Mouse (Mus musculus): ENCODE data around the gene Ehd1.

DNA sequence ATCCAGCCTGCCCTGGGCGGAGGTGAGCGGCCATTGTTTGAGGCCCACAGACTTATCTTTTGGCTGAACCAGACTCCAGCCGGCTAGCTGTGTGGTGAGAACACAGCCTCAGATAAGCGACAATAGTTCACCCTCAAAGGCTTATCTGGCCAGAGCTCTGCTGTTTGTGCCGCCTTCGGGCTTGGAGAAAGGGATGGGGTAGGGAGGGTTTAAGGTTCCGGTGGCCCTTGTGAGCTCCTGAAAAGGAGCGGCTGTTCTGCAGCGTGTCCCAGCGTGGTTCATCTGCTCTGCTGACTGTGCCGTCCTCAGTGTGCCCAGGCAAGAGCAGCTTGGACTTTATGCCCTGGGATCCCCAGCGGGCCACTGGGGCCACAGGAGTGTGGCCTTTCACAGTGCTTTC lies 8.0 kb downstream of the Ehd1 start:
- no peak for TF ChIP-seq CTCF (IDR thresholded peaks at IDR 0.05; ENCODE audit: insufficient read depth, low read depth, low read length)
- no peak for TF ChIP-seq POLR2A (IDR thresholded peaks at IDR 0.05; ENCODE audit: insufficient read depth, low read depth, low read length)
